Mouse (Mus musculus): ENCODE data around the gene Crygs. TPM values are rescaled to one million over a fixed set of nuclear protein-coding genes. Genes with fewer than 3 reads are reported as not detected.

Crygs gene
- polyA plus RNA-seq, 1 experiment, result 0.38 TPM

- 2% methylated on average over 26 of the region's 26 CpGs for WGBS
- peak overlapping the region; percentile 84 for H3K4me3 ChIP-seq (replicated peaks; ENCODE audit: insufficient read depth, low read depth, low read length)
- no peaks in the 10 kb centered on the region for H3K4me1 ChIP-seq (ENCODE audit: control insufficient read depth, insufficient read depth, low read length)
- TF ChIP-seq POLR2A (IDR thresholded peaks at IDR 0.05; ENCODE audit: borderline replicate concordance, insufficient read depth, low read length) (peak; percentile 51), CTCF (IDR thresholded peaks at IDR 0.05; ENCODE audit: borderline replicate concordance, insufficient read depth, low read depth, low read length) (no peak)
- peak; percentile 81 to 83 for DNase-seq
- H3K27ac ChIP-seq (ENCODE audit: insufficient read depth, low read length), result no peak overlapping the region
- no peaks in the 10 kb centered on the region for H3K27me3 ChIP-seq (ENCODE audit: control insufficient read depth, insufficient read depth, low read length)
Observed at GRCm38 (mm10) chr16:22844061-22844801, 32.9 kb upstream of the Crygs start.

- no peaks in the 10 kb centered on the region for H3K27me3 ChIP-seq (ENCODE audit: control insufficient read depth, insufficient read depth, low read length)
- TF ChIP-seq POLR2A (IDR thresholded peaks at IDR 0.05; ENCODE audit: borderline replicate concordance, insufficient read depth, low read length) (no peak), CTCF (IDR thresholded peaks at IDR 0.05; ENCODE audit: borderline replicate concordance, insufficient read depth, low read depth, low read length) (no peak)
- H3K4me3 ChIP-seq (replicated peaks; ENCODE audit: insufficient read depth, low read depth, low read length), result no peak overlapping the region
- H3K4me1 ChIP-seq (ENCODE audit: control insufficient read depth, insufficient read depth, low read length), result no peaks in the 10 kb centered on the region
- 93% methylated on average over 5 of the region's 5 CpGs for WGBS
- no peak for DNase-seq
- no peak overlapping the region for H3K27ac ChIP-seq (ENCODE audit: insufficient read depth, low read length)
Observed at GRCm38 (mm10) chr16:22842871-22843270, 31.5 kb upstream of the Crygs start.

- Histone ChIP-seq H3K4me1 (ENCODE audit: control insufficient read depth, insufficient read depth, low read length) (no peaks in the 10 kb centered on the region), H3K27ac (ENCODE audit: insufficient read depth, low read length) (no peak overlapping the region), H3K4me3 (replicated peaks; ENCODE audit: insufficient read depth, low read depth, low read length) (no peak overlapping the region), H3K27me3 (ENCODE audit: control insufficient read depth, insufficient read depth, low read length) (no peaks in the 10 kb centered on the region)
- DNase-seq, result no peak
- TF ChIP-seq POLR2A (IDR thresholded peaks at IDR 0.05; ENCODE audit: borderline replicate concordance, insufficient read depth, low read length), result no peak
- no peak for TF ChIP-seq CTCF (IDR thresholded peaks at IDR 0.05; ENCODE audit: borderline replicate concordance, insufficient read depth, low read depth, low read length)
- 85% methylated on average over 3 of the region's 3 CpGs for WGBS
Observed at GRCm38 (mm10) chr16:22839146-22839857, 27.9 kb upstream of the Crygs start.

- Histone ChIP-seq H3K27ac (ENCODE audit: insufficient read depth, low read length) (no peak overlapping the region), H3K27me3 (ENCODE audit: control insufficient read depth, insufficient read depth, low read length) (no peaks in the 10 kb centered on the region), H3K4me1 (ENCODE audit: control insufficient read depth, insufficient read depth, low read length) (no peaks in the 10 kb centered on the region), H3K4me3 (replicated peaks; ENCODE audit: insufficient read depth, low read depth, low read length) (no peak overlapping the region)
- 73% methylated on average over 3 of the region's 3 CpGs for WGBS
- TF ChIP-seq CTCF (IDR thresholded peaks at IDR 0.05; ENCODE audit: borderline replicate concordance, insufficient read depth, low read depth, low read length) (no peak), POLR2A (IDR thresholded peaks at IDR 0.05; ENCODE audit: borderline replicate concordance, insufficient read depth, low read length) (no peak)
- DNase-seq, result no peak
Observed at GRCm38 (mm10) chr16:22832932-22833525, 21.7 kb upstream of the Crygs start.

GRCm38 (mm10) chr16:22820731-22821130 is 9.4 kb upstream of the Crygs start:
- Histone ChIP-seq H3K27me3 (ENCODE audit: control insufficient read depth, insufficient read depth, low read length) (no peaks in the 10 kb centered on the region), H3K27ac (ENCODE audit: insufficient read depth, low read length) (no peak overlapping the region), H3K4me3 (replicated peaks; ENCODE audit: insufficient read depth, low read depth, low read length) (no peak overlapping the region), H3K4me1 (ENCODE audit: control insufficient read depth, insufficient read depth, low read length) (no peaks in the 10 kb centered on the region)
- DNase-seq, result no peak
- WGBS, result 17% methylated on average over 8 of the region's 8 CpGs
- TF ChIP-seq POLR2A (IDR thresholded peaks at IDR 0.05; ENCODE audit: borderline replicate concordance, insufficient read depth, low read length) (no peak), CTCF (IDR thresholded peaks at IDR 0.05; ENCODE audit: borderline replicate concordance, insufficient read depth, low read depth, low read length) (peak; percentile 48; the same call in 1 of the 2 replicates)

- DNase-seq, result peak; percentile 77 to 78
- Histone ChIP-seq H3K27ac (ENCODE audit: insufficient read depth, low read length) (no peak overlapping the region), H3K4me1 (ENCODE audit: control insufficient read depth, insufficient read depth, low read length) (0 out of 2 replicates have a peak, but pooled peaks cover 6% of the 10 kb centered on the region), H3K4me3 (replicated peaks; ENCODE audit: insufficient read depth, low read depth, low read length) (peak overlapping the region; percentile 55), H3K27me3 (ENCODE audit: control insufficient read depth, insufficient read depth, low read length) (no peaks in the 10 kb centered on the region)
- no peak for TF ChIP-seq POLR2A (IDR thresholded peaks at IDR 0.05; ENCODE audit: borderline replicate concordance, insufficient read depth, low read length)
- peak; percentile 50 for TF ChIP-seq CTCF (IDR thresholded peaks at IDR 0.05; ENCODE audit: borderline replicate concordance, insufficient read depth, low read depth, low read length)
- WGBS, result 9% methylated on average over 17 of the region's 17 CpGs
Observed at GRCm38 (mm10) chr16:22807468-22808070, 3.8 kb downstream of the Crygs start.

- no peaks in the 10 kb centered on the region for H3K27me3 ChIP-seq (ENCODE audit: control insufficient read depth, insufficient read depth, low read length)
- no peak overlapping the region for H3K27ac ChIP-seq (ENCODE audit: insufficient read depth, low read length)
- H3K4me3 ChIP-seq (replicated peaks; ENCODE audit: insufficient read depth, low read depth, low read length), result no peak overlapping the region
- no peak for DNase-seq
- WGBS, result 83% methylated on average over 7 of the region's 7 CpGs
- no peak for TF ChIP-seq POLR2A (IDR thresholded peaks at IDR 0.05; ENCODE audit: borderline replicate concordance, insufficient read depth, low read length)
- TF ChIP-seq CTCF (IDR thresholded peaks at IDR 0.05; ENCODE audit: borderline replicate concordance, insufficient read depth, low read depth, low read length), result no peak
- H3K4me1 ChIP-seq (ENCODE audit: control insufficient read depth, insufficient read depth, low read length), result peaks cover 26% of the 10 kb centered on the region
Observed at GRCm38 (mm10) chr16:22802786-22803185, 8.6 kb downstream of the Crygs start.

Data from cerebellum, adult 2 months (tissue).